Mouse (Mus musculus): ENCODE results near the gene Apbb2. TPM values are rescaled to one million over a fixed set of nuclear protein-coding genes. Genes with fewer than 3 reads are reported as not detected.
"Not testable (repeated sequence)": the region's sequence is repeated elsewhere in the genome, so short reads cannot be mapped to it uniquely, and the experiment has no call there.

The Apbb2 gene
- total RNA-seq, 2 experiments from 2014 or later, result 65.5 to 66.8 TPM

GRCm38 (mm10) chr5:66310328-66310727, 308.3 kb downstream of the Apbb2 start:
- no peak for DNase-seq (ENCODE audit: low spot score in 2 of 2)

- DNase-seq (ENCODE audit: low spot score in 2 of 2), result no peak
Measured at GRCm38 (mm10) chr5:66305511-66305910, 313.1 kb downstream of the Apbb2 start.

- no peak for DNase-seq (ENCODE audit: low spot score in 2 of 2)
Measured at GRCm38 (mm10) chr5:66304300-66305067, 314.1 kb downstream of the Apbb2 start.

GRCm38 (mm10) chr5:66302873-66303272, 315.7 kb downstream of the Apbb2 start:
- no peak for DNase-seq (ENCODE audit: low spot score in 2 of 2)

- no peak for DNase-seq (ENCODE audit: low spot score in 2 of 2)
Measured at GRCm38 (mm10) chr5:66302085-66302815, 316.3 kb downstream of the Apbb2 start.

- no peak for DNase-seq (ENCODE audit: low spot score in 2 of 2)
Measured at GRCm38 (mm10) chr5:66300576-66300975, 318.0 kb downstream of the Apbb2 start.

GRCm38 (mm10) chr5:66298856-66299255, 319.7 kb downstream of the Apbb2 start:
- DNase-seq (ENCODE audit: low spot score in 2 of 2), result no peak

GRCm38 (mm10) chr5:66296116-66296515, 322.5 kb downstream of the Apbb2 start:
- no peak for DNase-seq (ENCODE audit: low spot score in 2 of 2)

- no peak for DNase-seq (ENCODE audit: low spot score in 2 of 2)
Measured at GRCm38 (mm10) chr5:66294952-66295351, 323.6 kb downstream of the Apbb2 start.

- no peak for DNase-seq (ENCODE audit: low spot score in 2 of 2)
Measured at GRCm38 (mm10) chr5:66294106-66294625, 324.4 kb downstream of the Apbb2 start.

- DNase-seq (ENCODE audit: low spot score in 2 of 2), result no peak
Measured at GRCm38 (mm10) chr5:66280742-66281141, 337.8 kb downstream of the Apbb2 start.

GRCm38 (mm10) chr5:66279650-66280049, 338.9 kb downstream of the Apbb2 start:
- no peak for DNase-seq (ENCODE audit: low spot score in 2 of 2)

- DNase-seq (ENCODE audit: low spot score in 2 of 2), result no peak
Measured at GRCm38 (mm10) chr5:66274417-66274816, 344.2 kb downstream of the Apbb2 start.

GRCm38 (mm10) chr5:66271141-66271540, 347.4 kb downstream of the Apbb2 start:
- no peak for DNase-seq (ENCODE audit: low spot score in 2 of 2)

GRCm38 (mm10) chr5:66269616-66270015, 349.0 kb downstream of the Apbb2 start:
- no peak for DNase-seq (ENCODE audit: low spot score in 2 of 2)

- DNase-seq (ENCODE audit: low spot score in 2 of 2), result peak; percentile 37 to 45
Measured at GRCm38 (mm10) chr5:66263398-66263797, 355.2 kb downstream of the Apbb2 start.

- no peak for DNase-seq (ENCODE audit: low spot score in 2 of 2)
Measured at GRCm38 (mm10) chr5:66262475-66262874, 356.1 kb downstream of the Apbb2 start.

GRCm38 (mm10) chr5:66259756-66260448, 358.7 kb downstream of the Apbb2 start, which contains the start of gene Nsun7:
Nsun7 (plus strand) TSS chr5:66259897.
- DNase-seq (ENCODE audit: low spot score in 2 of 2), result peak; percentile 89

- not testable (repeated sequence) for DNase-seq (ENCODE audit: low spot score in 2 of 2)
Measured at GRCm38 (mm10) chr5:66259431-66259755, 359.2 kb downstream of the Apbb2 start.

- DNase-seq (ENCODE audit: low spot score in 2 of 2), result no peak
Measured at GRCm38 (mm10) chr5:66259000-66259399, 359.6 kb downstream of the Apbb2 start.

GRCm38 (mm10) chr5:66255044-66255443, 363.5 kb downstream of the Apbb2 start:
- no peak for DNase-seq (ENCODE audit: low spot score in 2 of 2)

- peak in 1 of 2 experiments; percentile 21 for DNase-seq (ENCODE audit: low spot score in 2 of 2)
Measured at GRCm38 (mm10) chr5:66253219-66253618, 365.4 kb downstream of the Apbb2 start.

Measured in layer of hippocampus, postnatal 10 days (tissue).